Mouse (Mus musculus): ENCODE data around the gene Rbms3.

The Rbms3 gene

GRCm38 (mm10) chr9:117091253-117092176 lies 538.2 kb downstream of the Rbms3 start:
- no peak for DNase-seq

DNA sequence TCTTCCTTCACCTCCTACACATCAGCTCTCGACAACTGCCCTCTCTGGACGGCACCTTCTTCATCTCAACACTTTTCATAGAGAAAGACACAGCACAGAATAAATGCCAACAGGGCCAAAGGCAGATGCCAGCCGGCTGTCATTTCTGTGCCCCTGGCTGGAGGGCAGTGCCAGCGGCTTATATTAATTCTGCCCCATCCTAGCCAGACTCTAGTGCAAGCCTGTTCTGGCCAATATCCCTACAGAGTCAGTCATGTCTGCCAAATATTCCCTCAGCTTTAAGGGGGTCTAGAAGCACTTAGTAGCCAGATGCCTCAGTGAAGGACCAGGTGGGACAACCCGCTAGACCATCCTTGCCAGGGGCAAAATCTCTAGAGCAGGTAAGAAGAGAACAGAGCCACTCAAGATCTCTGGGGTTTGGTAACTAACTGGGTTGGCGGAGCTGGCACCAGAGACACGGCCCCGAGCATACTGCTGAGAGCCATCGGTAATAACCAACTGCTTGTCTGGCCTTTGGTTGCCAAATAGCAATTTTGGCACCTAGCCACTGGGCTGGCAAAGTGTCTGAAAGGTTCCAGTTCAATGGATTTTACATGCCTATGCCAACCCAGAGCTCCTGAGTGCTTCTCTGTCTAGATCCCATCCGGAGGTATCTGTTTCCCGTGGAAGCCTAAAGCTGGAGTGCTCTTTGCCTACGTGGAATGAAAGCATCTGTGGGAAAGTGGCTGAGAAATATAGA lies 540.1 kb downstream of the Rbms3 start:
- DNase-seq: peak; percentile 98 to 99

- DNase-seq: no peak
Measured at GRCm38 (mm10) chr9:117088309-117088708, 541.4 kb downstream of the Rbms3 start.

GRCm38 (mm10) chr9:117085706-117086105 lies 544.0 kb downstream of the Rbms3 start:
- no peak for DNase-seq

GRCm38 (mm10) chr9:117084471-117084870 lies 545.2 kb downstream of the Rbms3 start:
- no peak for DNase-seq

GRCm38 (mm10) chr9:117079471-117079870 lies 550.2 kb downstream of the Rbms3 start:
- DNase-seq: no peak

DNA sequence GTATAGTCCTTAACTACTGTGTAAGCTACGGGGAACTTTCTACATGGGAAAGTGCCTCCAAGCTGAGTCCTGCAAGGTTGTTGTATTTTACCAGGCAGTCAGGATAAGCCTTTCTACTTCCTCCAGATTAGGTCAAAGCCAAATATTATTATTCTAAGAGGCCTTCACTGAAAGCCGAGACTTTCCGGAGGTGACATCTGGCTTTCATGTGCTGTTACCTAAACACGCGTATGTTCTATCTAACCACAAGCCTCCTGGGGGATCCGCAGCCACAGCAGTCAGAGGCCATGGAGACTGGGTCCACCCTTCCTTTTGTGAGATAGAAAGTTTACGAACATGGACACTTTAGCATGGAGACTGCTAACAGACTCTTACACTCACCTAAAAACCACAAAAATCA lies 552.2 kb downstream of the Rbms3 start:
- no peak for DNase-seq

DNA sequence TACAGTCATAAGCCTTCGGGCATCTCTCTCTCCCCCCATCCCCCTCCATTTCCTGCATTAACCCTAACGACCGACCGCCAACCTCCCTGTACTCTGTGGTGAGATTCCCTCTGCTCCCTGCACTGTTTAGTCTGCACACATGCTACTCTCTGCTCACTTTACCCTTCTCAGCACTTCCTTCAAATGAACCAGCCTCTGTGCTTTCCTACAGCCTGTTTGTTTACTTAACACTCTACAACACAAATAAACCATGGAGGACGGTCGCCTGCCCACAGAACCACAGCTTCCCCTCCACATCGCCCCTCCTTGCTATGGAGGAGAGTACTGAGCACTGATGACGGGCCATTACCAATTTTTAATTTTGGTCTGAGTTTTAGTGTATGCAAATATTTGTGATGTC lies 552.9 kb downstream of the Rbms3 start:
- DNase-seq: no peak

- DNase-seq: no peak
Measured at GRCm38 (mm10) chr9:117072433-117073099, 557.1 kb downstream of the Rbms3 start.

DNA sequence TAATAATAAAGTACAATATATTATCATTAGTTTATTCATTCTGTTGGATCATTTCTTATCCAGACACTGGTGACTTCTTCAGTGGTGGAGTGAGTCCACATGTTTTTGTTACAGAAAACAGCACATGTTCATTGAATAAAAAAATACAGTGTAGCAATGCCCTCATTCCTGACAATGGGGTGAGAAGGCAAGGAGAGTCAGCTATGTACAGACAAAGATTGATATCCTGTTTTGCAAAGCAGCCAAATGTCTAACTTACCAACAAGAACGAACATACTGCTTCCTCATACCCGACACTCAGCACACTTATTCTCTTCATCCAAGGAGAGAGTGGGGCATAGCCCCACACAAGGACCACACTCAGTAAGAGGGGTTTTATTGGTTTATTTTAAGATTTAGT lies 559.1 kb downstream of the Rbms3 start:
- DNase-seq: no peak

GRCm38 (mm10) chr9:117069232-117069631 lies 560.5 kb downstream of the Rbms3 start:
- DNase-seq: no peak

DNA sequence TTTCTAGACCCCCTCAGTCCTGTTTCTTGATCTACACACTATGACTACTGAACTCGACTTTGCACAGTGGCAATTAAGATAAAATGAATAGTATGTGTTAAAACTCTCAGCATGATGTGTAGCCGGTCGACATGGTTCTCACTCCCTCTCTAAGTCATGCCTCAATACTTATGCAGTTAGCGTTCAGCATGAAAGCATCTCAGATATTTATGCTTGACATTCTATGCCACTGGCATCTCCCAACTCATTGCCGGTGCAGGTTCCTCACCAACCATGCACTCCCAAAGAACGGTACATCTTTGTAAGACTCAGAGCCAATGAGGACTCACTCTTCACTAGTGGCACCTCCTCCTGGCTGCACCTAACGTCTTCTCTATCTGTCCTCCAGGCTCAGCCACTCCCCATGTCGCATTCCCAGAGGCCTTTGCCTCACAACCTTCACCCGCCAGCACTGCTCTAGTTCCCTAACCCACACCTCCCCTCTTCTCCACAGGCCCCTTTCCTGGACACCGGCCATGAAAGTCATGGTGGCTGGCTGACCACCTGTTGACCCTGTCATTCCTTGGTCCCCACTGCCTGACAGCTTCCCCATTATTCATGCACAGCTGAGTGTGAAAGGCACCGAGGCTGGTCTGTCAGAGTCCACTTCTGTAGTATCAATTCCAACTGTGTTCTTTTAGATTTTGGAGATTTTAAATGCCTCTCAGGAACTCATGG lies 561.9 kb downstream of the Rbms3 start:
- DNase-seq: peak; percentile 27 to 30

DNA sequence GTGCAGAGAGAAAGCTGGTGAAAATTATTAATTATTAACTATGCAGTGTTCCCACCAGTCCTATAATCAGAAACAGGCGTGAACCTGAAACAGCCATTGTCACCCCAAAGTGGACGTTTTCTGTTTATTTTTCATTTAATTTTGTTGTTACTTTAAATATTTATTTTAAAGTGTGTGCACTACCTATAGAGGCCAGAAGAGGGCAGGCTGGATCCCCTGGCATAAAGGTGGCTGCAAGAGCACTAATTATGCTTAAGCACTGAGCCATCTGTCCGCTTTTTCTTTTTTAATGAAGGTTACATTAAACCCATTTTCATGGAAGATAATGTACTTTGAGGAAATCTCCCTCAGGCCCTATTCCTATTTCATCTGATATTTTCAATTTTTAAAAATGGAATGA lies 563.2 kb downstream of the Rbms3 start:
- DNase-seq: peak in 1 of 2 experiments; percentile 23

DNA sequence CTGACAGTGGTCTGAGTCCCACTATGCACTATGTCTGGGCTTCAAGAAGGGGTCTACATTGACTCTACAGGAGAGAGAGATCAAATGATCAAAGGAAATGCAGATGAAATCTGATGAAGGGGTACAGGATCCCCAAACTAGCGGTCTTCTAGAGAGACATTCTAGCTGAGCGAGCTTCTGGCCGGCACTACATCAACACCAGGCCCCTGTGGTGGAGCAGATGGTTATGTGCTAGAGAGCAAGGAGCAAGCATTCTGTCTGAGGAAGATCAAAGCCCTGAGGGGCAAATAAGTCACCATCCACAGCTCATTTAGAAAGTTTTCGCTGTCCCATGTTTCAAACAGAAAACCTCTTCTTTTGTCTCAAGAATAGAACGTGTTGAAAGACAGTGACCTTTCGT lies 564.1 kb downstream of the Rbms3 start:
- peak; percentile 45 to 57 for DNase-seq

DNA sequence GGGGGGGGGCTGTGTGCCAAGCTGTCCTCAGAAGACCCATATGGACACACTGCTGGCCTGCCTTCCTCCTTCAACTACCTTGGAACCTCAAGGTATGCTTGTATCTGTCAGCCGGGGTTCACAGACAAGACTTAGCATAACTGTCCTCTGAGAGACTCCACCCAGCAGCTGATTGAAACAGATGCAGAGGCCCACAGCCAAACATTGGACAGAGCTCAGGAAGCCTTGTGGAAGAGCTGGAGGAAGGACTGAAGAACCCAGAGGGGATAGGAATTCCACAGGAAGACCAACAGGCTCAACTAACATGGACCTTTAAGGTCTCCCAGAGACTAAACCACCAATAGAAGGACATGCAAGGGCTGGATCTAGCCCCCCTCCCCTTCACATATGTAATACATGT lies 570.1 kb downstream of the Rbms3 start:
- DNase-seq: peak in 1 of 2 experiments; percentile 15

DNA sequence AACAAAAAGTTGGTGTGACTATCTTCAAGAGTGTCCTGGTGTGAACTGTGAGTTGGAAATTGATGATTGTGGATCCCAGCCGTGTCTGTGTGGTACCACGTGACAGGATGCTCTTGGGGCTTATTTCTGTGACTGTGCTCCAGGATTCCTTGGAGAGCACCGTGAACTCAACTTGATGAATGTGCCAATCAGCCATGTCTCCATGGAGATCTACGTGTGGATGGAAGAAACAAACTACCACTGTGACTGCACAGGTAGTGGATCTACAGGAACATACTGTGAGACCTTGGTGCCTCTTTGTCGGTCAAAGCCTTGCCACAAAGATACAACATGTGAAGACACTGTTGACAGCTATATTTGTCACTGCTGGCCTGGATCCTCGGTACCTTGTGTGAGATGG lies 570.6 kb downstream of the Rbms3 start:
- no peak for DNase-seq

DNA sequence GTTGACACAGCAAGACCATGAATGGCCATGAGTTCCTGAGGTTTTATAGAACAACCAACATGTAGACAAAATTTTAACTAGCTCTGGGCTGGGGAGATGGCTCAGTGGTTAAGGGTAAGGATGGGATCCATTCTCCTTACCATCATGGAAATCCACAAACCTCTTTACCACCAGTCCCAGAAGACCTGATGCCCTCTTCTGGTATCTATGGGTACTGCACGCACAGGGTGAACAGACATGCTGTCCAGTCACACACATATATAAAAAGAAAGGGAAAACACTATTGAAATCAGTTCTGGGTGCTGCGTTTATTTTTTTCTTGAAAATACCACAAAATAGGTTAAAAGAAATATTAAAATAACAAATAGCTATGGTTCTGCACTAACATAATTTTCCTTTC lies 577.8 kb downstream of the Rbms3 start:
- peak in 1 of 2 experiments; percentile 30 for DNase-seq

- DNase-seq: no peak
Measured at GRCm38 (mm10) chr9:117048641-117049040, 581.1 kb downstream of the Rbms3 start.

GRCm38 (mm10) chr9:117041993-117042366 lies 587.7 kb downstream of the Rbms3 start:
- DNase-seq: no peak

GRCm38 (mm10) chr9:117041291-117041992 lies 588.3 kb downstream of the Rbms3 start:
- DNase-seq: no peak

- peak; percentile 73 to 76 for DNase-seq
Measured at GRCm38 (mm10) chr9:117039941-117040453, 589.7 kb downstream of the Rbms3 start.

DNA sequence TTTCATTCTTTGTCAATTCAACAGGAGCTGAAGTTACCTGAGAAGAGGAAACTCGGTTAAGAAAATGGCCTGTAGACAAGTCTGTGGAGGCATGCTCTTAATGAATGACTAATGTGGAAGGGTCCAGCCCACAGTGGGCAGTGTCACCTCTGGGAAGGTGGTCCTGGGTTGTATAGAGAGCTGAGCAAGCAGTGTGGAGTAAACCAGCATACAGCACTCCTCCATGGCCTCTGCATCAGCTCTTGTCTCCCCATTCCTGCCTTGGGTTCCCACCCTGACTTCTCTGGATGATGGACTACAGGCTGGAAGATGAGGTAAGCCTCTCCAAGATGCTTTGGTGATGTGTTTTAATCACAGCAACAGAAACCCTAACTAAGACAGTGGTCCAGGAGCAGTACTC lies 597.0 kb downstream of the Rbms3 start:
- no peak for DNase-seq

All from cerebellum, postnatal 10 days (tissue).